Mouse (Mus musculus) bone marrow macrophage, adult 2 months (primary cell): ENCODE measurements around the gene Herpud2.

Experiments
- CTCF ChIP-seq: IDR thresholded peaks from 2 replicates; pipeline ENCODE4 v1.5.1; 2012; ENCODE audit warnings: low read depth, mild to moderate bottlenecking, low read length, moderate library complexity
- POLR2A ChIP-seq: IDR thresholded peaks from 2 replicates; pipeline ENCODE4 v1.6.1; 2012; ENCODE audit warnings: mild to moderate bottlenecking, low read depth, low read length, borderline replicate concordance

DNA sequence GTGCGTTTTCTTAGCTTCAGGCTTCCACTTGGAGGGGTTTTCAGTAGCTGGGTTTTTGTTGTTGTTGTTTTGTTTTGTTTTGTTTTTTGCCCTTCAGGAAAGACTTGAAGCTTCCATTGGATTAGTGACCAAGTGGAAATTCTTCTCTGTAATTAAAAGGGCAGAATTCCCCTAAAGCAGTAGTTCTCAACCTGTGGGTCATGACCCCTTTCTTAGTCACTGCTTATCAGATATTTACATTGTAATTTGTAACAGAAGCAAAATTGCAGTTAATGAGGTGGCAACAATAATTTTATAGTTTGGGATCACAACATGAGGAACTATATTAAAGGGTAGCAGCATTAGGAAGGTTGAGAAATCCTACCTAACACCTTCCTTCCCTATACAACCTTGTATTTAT lies 837 bp upstream of the Herpud2 start:
- TF ChIP-seq POLR2A (no peak), CTCF (no peak)
